Mouse (Mus musculus): ENCODE results near the gene Tecr.

DNA sequence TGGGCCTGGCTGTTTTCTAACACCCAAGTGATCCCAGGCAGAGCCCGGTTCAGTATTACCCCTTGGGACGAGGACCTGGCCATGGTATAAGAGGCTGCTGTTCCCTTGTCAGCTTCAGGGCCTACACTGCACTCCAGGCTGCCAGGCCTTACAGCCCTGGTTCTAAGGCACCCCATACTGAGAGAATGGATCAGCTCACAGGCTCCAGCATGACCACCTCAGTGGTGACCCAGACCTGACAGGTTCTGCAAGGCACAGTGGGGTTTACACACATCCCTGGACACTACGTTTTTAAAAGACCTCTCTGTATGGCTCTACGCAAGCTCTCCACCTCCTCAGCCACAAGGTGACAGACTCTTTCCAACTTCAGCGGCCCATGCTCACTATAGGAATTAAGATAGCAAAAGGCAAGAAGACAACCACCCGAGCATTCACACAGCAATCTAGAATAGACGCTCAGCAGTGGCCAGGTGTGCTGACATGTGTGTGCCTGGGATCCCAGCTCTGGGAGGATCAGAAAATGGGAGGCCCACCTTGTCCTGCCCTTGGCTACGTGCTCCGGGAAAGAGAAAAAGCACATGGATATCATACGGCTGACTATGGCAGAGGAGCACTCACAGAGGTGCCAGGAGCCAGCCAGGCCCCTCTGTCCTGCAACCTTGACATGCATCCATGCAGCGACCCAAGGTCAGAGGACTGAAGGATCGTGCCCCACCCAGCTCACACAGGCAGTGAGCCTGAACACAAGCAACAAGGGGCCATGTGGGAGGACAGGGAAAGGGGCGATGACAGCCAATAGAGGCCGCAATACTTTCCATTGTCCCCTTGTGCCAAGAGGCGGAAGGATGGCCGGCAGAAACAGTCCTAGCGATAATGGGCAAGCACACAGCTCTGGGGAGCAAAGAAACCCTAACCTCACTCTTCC lies 29.4 kb downstream of the Tecr start:
- TF ChIP-seq CTCF (IDR thresholded peaks at IDR 0.05; ENCODE audit: low read depth, low read length) (no peak), POLR2A (IDR thresholded peaks at IDR 0.05; ENCODE audit: insufficient read depth, low read length) (no peak)

All from ES-Bruce4 (cell line).